Mouse (Mus musculus) inflammation-experienced regulatory T-cells, adult 6 months (primary cell): Measurements from ENCODE around the gene Gm20661. TPM values are rescaled to one million over a fixed set of nuclear protein-coding genes. Genes with fewer than 3 reads are reported as not detected.
"Not testable (repeated sequence)": the region's sequence is repeated elsewhere in the genome, so short reads cannot be mapped to it uniquely, and the experiment has no call there.

Experiments
- ATAC-seq: one replicate; pipeline ENCODE4 v1.8.0; 2017
- polyA plus RNA-seq, 3 experiments: library from polyadenylated mRNA; unstranded; fragments of 100-300 nt; shearing (Covaris generic); gene quantifications; one replicate each; pipeline ENCODE4 v1.2.1; 2017

Gm20661 gene
- polyA plus RNA-seq, 3 experiments from 2014 or later: not detected

GRCm38 (mm10) chr9:108001922-108002770 is 19.3 kb downstream of the Gm20661 start, which contains the start of gene Ip6k1:
TSS of gene Ip6k1 (plus strand) at chr9:108002501.
- peak; percentile 97 for ATAC-seq

DNA sequence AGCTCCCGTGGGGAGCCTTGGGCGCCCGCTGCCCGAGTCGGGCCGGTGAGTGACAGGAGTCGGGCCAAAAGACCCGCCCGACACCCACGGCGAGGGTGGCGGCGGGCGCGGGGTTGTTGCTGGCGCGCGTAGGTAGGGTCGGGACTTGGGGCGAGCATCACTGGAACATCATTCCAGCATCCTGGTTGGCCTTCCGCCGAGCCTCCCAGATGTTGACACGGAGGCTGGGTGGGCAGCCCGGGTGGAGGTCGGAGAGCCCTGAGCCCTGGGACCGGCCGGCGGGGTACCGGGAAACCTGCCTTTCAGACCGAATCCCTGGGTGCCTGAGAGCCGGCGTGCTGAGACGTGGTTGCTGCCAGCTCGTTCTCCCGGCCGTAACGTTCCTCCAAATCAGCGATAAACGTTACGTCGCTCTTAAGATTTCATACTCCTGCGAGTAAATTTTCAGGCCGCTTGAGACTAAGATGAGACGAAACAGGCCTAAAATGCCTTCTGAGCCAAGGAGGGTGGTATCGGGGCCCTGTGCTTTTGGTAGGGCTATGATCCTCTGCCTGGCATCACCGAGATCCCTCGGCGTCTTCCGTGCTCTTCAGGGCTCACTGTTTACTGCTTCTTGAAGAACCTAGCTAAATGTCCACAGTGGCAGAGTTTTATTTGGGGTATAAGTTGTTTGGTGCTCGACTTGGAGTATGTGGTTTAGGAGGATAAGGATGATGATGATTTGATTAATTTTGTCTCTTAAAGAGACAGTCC is 20.1 kb downstream of the Gm20661 start:
- ATAC-seq: peak; percentile 27

GRCm38 (mm10) chr9:108003531-108003890 is 20.7 kb downstream of the Gm20661 start:
- ATAC-seq: no peak

- no peak for ATAC-seq
Observed at GRCm38 (mm10) chr9:108008041-108008440, 25.2 kb downstream of the Gm20661 start.

DNA sequence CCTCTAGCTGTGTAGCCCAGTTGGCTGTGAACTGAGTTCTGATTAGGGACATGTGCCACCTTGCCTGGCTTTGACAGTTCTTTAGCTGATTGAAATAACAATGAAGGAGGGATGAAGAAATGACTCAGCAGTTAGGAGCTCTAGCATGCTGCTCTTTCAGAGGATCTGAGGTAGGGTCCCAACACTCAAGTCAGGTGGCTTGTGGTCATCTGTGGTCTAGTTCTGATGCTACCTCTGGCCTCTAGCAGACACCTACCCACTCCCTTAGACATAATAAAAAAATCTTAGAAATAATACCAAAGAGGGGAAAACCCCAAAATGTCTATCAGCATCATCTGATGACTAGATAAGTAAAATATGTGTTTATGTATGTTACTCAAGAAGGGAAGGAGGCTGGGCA is 27.5 kb downstream of the Gm20661 start:
- peak; percentile 60 for ATAC-seq

- not testable (repeated sequence) for ATAC-seq
Observed at GRCm38 (mm10) chr9:108013577-108013976, 30.7 kb downstream of the Gm20661 start.

GRCm38 (mm10) chr9:108017127-108017526 is 34.3 kb downstream of the Gm20661 start:
- ATAC-seq: no peak

- no peak for ATAC-seq
Observed at GRCm38 (mm10) chr9:108020741-108021140, 37.9 kb downstream of the Gm20661 start.

DNA sequence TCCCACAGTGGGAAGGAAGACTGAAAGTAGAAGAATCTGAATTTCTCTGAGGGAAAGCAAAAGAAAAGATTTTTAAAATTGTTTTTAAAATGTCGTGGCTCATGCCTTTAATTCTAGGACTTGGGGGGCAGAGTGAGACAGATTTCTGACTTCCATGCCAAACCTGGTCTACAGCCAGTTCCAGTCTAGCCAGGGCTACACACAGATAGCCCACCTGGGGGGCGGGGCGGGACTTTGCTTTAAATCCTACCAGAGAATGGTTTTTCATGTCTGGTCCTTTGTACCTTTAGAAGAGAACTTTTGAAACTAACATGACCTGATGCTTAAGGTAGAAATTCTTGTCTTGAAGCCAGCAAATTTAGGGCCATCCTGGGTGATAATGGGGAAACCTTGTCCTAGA is 40.4 kb downstream of the Gm20661 start:
- no peak for ATAC-seq

DNA sequence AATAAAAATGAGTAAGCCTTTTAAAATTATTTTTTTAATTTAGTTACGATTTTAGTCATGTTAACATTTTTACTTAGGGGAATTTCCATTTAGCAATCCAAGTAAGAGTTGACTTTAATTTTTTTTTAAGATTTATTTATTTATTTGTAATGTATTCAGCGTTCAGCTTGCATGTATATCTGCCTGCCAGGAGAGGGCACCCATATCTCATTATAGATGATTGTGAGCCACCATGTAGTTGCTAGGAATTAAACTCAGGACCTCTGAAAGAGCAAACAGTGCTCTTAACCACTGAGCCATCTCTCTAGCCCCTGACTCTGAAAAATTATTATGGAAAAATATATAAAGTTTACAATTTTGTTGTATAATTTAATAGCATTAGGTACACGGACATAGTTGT is 43.7 kb downstream of the Gm20661 start:
- no peak for ATAC-seq

DNA sequence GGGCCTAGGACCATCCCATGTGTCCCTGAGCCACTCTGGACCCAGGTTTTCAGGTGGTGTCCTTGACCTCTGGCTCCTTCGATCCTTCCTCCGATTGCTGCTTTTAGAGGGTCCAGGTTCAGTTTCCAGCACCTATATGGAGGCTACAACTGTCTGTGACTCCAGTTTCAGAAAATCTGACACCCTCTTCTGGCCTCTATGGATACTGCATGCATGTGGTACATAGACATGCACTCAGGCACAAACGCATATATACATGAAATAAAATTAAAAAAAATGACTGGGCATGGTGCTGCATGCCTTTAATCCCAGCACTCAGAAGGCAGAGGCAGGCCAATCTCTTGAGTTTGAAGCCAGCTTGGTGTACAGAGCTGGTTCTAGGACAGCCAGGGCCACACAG is 45.0 kb downstream of the Gm20661 start:
- no peak for ATAC-seq

DNA sequence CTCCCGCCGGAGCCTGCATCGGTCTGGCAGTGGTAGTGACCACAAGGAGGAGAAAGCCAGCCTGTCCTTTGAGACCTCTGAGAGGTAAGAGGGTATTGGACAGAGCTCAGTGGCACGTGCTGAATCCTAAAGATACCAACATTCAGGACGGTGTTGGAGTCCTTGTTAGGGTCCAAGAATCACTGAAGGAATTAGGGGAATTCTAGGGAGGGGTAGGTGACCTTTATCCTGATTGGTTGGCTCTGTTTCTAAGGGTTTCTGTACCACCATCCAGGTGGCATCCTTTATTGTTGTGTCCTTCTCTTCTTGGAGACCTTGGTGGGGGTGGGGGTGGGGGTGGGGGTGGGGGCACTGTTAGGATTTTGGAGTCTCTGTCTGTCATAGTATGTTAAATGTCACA is 49.3 kb downstream of the Gm20661 start:
- no peak for ATAC-seq

DNA sequence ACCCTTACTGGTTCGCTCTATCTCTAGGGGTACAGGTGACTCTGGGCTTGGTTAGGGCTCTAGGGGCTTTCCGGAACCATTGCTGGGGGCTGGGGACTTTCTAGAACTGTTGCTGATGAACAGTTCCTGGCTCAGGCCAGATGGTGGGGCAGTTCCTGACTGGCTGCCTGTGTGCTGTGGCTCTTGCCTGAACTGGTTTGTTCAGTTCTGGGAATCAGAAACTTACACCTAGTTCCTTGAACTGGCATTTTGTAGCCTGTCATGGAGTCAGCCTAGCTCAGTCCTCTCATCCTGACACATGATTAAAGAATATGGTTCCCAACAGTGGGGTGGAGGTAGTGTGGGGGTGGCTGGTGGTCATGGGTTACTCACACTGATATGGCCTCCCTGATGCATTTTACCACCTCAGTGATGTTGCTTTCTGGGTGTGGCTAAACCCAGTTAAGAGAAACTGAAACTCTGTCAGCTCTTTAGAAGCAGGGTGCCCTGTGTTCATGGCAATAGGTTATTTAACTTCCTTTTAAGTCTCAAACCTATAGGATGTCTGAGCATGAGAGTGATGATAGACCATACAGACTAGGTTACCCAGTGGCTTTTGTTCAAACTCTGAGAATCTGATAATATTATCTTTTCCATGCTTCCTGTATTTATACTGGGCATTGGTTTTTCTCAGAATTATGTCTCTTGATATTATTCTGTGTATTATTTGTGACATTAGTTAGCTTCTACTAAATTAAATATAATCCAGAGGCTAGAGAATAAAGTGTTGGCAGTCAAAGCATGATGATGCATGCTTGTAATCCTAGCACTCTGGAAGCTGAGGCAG is 52.7 kb downstream of the Gm20661 start:
- ATAC-seq: peak; percentile 87

Other genes with a start within 250 kb of the Gm20661 start
- 100 to 1,000 TPM; 305 to 399 (median 332) TPM for gene Rbm5, start 212.1 kb upstream of the Gm20661 start, polyA plus RNA-seq
- gene Rbm6, start 109.8 kb upstream of the Gm20661 start, polyA plus RNA-seq: 100 to 1,000 TPM in 2 of 3 experiments, 10 to 100 TPM in 1; 74.5 to 126 (median 101) TPM
- 10 to 100 TPM; 10.2 to 11.9 (median 10.6) TPM for gene Mon1a, start 94.9 kb upstream of the Gm20661 start, polyA plus RNA-seq
- under 1 TPM in 1 of 3 experiments, not detected in 2; 0.07 TPM for gene Mst1r, start 76.2 kb upstream of the Gm20661 start, polyA plus RNA-seq
- gene Actl11, start 54.6 kb upstream of the Gm20661 start, polyA plus RNA-seq: not detected
- not detected for gene Camkv, start 47.4 kb upstream of the Gm20661 start, polyA plus RNA-seq
- gene Traip, start 32.9 kb upstream of the Gm20661 start, polyA plus RNA-seq: 10 to 100 TPM in 1 of 3 experiments, 1 to 10 TPM in 2; 2.7 to 11.6 (median 8.2) TPM
- gene Uba7, start 7.6 kb upstream of the Gm20661 start, polyA plus RNA-seq: 100 to 1,000 TPM; 120 to 204 (median 167) TPM
- gene Inka1, start 2.8 kb downstream of the Gm20661 start, polyA plus RNA-seq: under 1 TPM; 0.35 to 0.89 (median 0.82) TPM
- gene Cdhr4, start 9.4 kb downstream of the Gm20661 start, polyA plus RNA-seq: under 1 TPM in 1 of 3 experiments, not detected in 2; 0.73 TPM
- gene Gm20662, start 13.3 kb downstream of the Gm20661 start, polyA plus RNA-seq: not detected
- 10 to 100 TPM; 20.8 to 95.9 (median 58.2) TPM for gene Ip6k1, start 19.4 kb downstream of the Gm20661 start, polyA plus RNA-seq
- 10 to 100 TPM; 15.2 to 19.6 (median 18.4) TPM for gene Gmppb, start 66.2 kb downstream of the Gm20661 start, polyA plus RNA-seq
- 1 to 10 TPM in 2 of 3 experiments, under 1 TPM in 1; 0.69 to 3.9 (median 1.9) TPM for gene Amigo3, start 70.1 kb downstream of the Gm20661 start, polyA plus RNA-seq
- gene Mst1, start 97.4 kb downstream of the Gm20661 start, polyA plus RNA-seq: under 1 TPM in 2 of 3 experiments, not detected in 1; 0.67 to 0.87 TPM
- gene Rnf123, start 100.3 kb downstream of the Gm20661 start, polyA plus RNA-seq: 10 to 100 TPM; 36.0 to 83.5 (median 66.3) TPM
- gene Apeh, start 111.5 kb downstream of the Gm20661 start, polyA plus RNA-seq: 10 to 100 TPM; 35.3 to 52.6 (median 45.0) TPM
- under 1 TPM; 0.09 to 0.59 (median 0.38) TPM for gene Bsn, start 207.3 kb downstream of the Gm20661 start, polyA plus RNA-seq